Mouse (Mus musculus): ENCODE measurements around the gene Nr1d1.

GRCm38 (mm10) chr11:98738925-98739324 is 36.2 kb downstream of the Nr1d1 start:
- TF ChIP-seq CTCF (IDR thresholded peaks at IDR 0.05; ENCODE audit: low read depth, low read length) (no peak), POLR2A (IDR thresholded peaks at IDR 0.05; ENCODE audit: insufficient read depth, low read length) (no peak)
